Mouse (Mus musculus): ENCODE results near the gene Abcc12. TPM values are rescaled to one million over a fixed set of nuclear protein-coding genes. Genes with fewer than 3 reads are reported as not detected.
A peak's percentile ranks its signal among the peaks of the same experiment; 100 is the strongest.

Abcc12 gene
- total and polyA plus RNA-seq, 3 experiments: 0.10 TPM; not detected in 2

GRCm38 (mm10) chr8:86586642-86587041, 6.2 kb upstream of the Abcc12 start:
- H3K36me3 ChIP-seq (ENCODE audit: control insufficient read depth, insufficient read depth, low read length): no peaks in the 10 kb centered on the region
- peaks cover 1% of the 10 kb centered on the region; the same call in 1 of the 2 replicates for H3K4me1 ChIP-seq (ENCODE audit: control insufficient read depth, insufficient read depth, low read length)
- H3K79me2 ChIP-seq (replicated peaks; ENCODE audit: control insufficient read depth, insufficient read depth, low read length): no peaks in the 10 kb centered on the region
- TF ChIP-seq POLR2A (IDR thresholded peaks at IDR 0.05; ENCODE audit: insufficient read depth, low read depth, low read length) (no peak), EP300 (IDR thresholded peaks at IDR 0.05; ENCODE audit: insufficient read depth, low read depth, low read length) (no peak), CTCF (IDR thresholded peaks at IDR 0.05) (peak; percentile 30)
- no peak overlapping the region for H3K9ac ChIP-seq (ENCODE audit: low read depth, low read length)
- DNase-seq: no peak
- intact Hi-C loops (cut with DNase I): loop anchor here (5.0 to 10.0 kb wide), 4 partner anchors 256 to 1132 kb away; no protein-coding TSS in a partner anchor
- no peaks in the 10 kb centered on the region for H3K27me3 ChIP-seq (ENCODE audit: control insufficient read depth, insufficient read depth, low read length)
- H3K4me3 ChIP-seq: no peak overlapping the region
- 52% methylated on average over 6 of the region's 6 CpGs for WGBS
- H3K27ac ChIP-seq: no peak overlapping the region

- H3K27me3 ChIP-seq (ENCODE audit: control insufficient read depth, insufficient read depth, low read length): no peaks in the 10 kb centered on the region
- no peak for DNase-seq
- H3K79me2 ChIP-seq (replicated peaks; ENCODE audit: control insufficient read depth, insufficient read depth, low read length): no peaks in the 10 kb centered on the region
- no peak overlapping the region for H3K4me3 ChIP-seq
- TF ChIP-seq POLR2A (IDR thresholded peaks at IDR 0.05; ENCODE audit: insufficient read depth, low read depth, low read length): no peak
- H3K4me1 ChIP-seq (ENCODE audit: control insufficient read depth, insufficient read depth, low read length): peaks cover 1% of the 10 kb centered on the region; the same call in 1 of the 2 replicates
- 37% methylated on average over 5 of the region's 5 CpGs for WGBS
- H3K36me3 ChIP-seq (ENCODE audit: control insufficient read depth, insufficient read depth, low read length): no peaks in the 10 kb centered on the region
- H3K27ac ChIP-seq: no peak overlapping the region
- no peak overlapping the region for H3K9ac ChIP-seq (ENCODE audit: low read depth, low read length)
- intact Hi-C loops (cut with DNase I): loop anchor here (5.0 to 10.0 kb wide), 4 partner anchors 256 to 1131 kb away; no protein-coding TSS in a partner anchor
Measured at GRCm38 (mm10) chr8:86586058-86586457, 5.6 kb upstream of the Abcc12 start.

GRCm38 (mm10) chr8:86585532-86585931, 5.0 kb upstream of the Abcc12 start:
- TF ChIP-seq CTCF (IDR thresholded peaks at IDR 0.05): peak; percentile 81
- TF ChIP-seq EP300 (IDR thresholded peaks at IDR 0.05; ENCODE audit: insufficient read depth, low read depth, low read length): peak; percentile 67; the same call in 1 of the 2 replicates
- TF ChIP-seq POLR2A (IDR thresholded peaks at IDR 0.05; ENCODE audit: insufficient read depth, low read depth, low read length): no peak
- 2% methylated on average over 16 of the region's 16 CpGs for WGBS

GRCm38 (mm10) chr8:86585118-86585517, 4.6 kb upstream of the Abcc12 start:
- no peak for TF ChIP-seq POLR2A (IDR thresholded peaks at IDR 0.05; ENCODE audit: insufficient read depth, low read depth, low read length)
- TF ChIP-seq CTCF (IDR thresholded peaks at IDR 0.05): peak; percentile 74
- TF ChIP-seq EP300 (IDR thresholded peaks at IDR 0.05; ENCODE audit: insufficient read depth, low read depth, low read length): 0 out of 2 replicates have a peak, but pooled peaks have one; percentile 13
- no peak overlapping the region for H3K9ac ChIP-seq (ENCODE audit: low read depth, low read length)
- WGBS: 3% methylated on average over 11 of the region's 11 CpGs
- peak; percentile 80 to 84 for DNase-seq
- H3K27ac ChIP-seq: peak overlapping the region; percentile 72; the same call in 1 of the 2 replicates
- peak overlapping the region; percentile 54 for H3K4me3 ChIP-seq
- intact Hi-C loops (cut with DNase I): loop anchor here (1.0 to 10.0 kb wide), 7 partner anchors 48 to 1130 kb away; no protein-coding TSS in a partner anchor
- no peaks in the 10 kb centered on the region for H3K27me3 ChIP-seq (ENCODE audit: control insufficient read depth, insufficient read depth, low read length)
- peaks cover 1% of the 10 kb centered on the region; the same call in 1 of the 2 replicates for H3K4me1 ChIP-seq (ENCODE audit: control insufficient read depth, insufficient read depth, low read length)
- H3K36me3 ChIP-seq (ENCODE audit: control insufficient read depth, insufficient read depth, low read length): no peaks in the 10 kb centered on the region
- no peaks in the 10 kb centered on the region for H3K79me2 ChIP-seq (replicated peaks; ENCODE audit: control insufficient read depth, insufficient read depth, low read length)

More at GRCm38 (mm10) chr8:86585532-86585931, 5.0 kb upstream of the Abcc12 start:
- intact Hi-C loops (cut with DNase I): loop anchor here (1.0 to 10.0 kb wide), 7 partner anchors 49 to 1131 kb away; no protein-coding TSS in a partner anchor
- DNase-seq: peak; percentile 72 to 78
- Histone ChIP-seq H3K9ac (ENCODE audit: low read depth, low read length) (peak overlapping the region; percentile 28), H3K36me3 (ENCODE audit: control insufficient read depth, insufficient read depth, low read length) (no peaks in the 10 kb centered on the region), H3K79me2 (replicated peaks; ENCODE audit: control insufficient read depth, insufficient read depth, low read length) (no peaks in the 10 kb centered on the region), H3K27ac (peak overlapping the region; percentile 72), H3K27me3 (ENCODE audit: control insufficient read depth, insufficient read depth, low read length) (no peaks in the 10 kb centered on the region), H3K4me1 (ENCODE audit: control insufficient read depth, insufficient read depth, low read length) (peaks cover 1% of the 10 kb centered on the region; the same call in 1 of the 2 replicates), H3K4me3 (peak overlapping the region; percentile 54)

- WGBS: 77% methylated on average over 4 of the region's 4 CpGs
- H3K27ac ChIP-seq: no peak overlapping the region
- DNase-seq: no peak
- H3K79me2 ChIP-seq (replicated peaks; ENCODE audit: control insufficient read depth, insufficient read depth, low read length): no peaks in the 10 kb centered on the region
- no peaks in the 10 kb centered on the region for H3K36me3 ChIP-seq (ENCODE audit: control insufficient read depth, insufficient read depth, low read length)
- peaks cover 5% of the 10 kb centered on the region for H3K4me1 ChIP-seq (ENCODE audit: control insufficient read depth, insufficient read depth, low read length)
- no peak overlapping the region for H3K9ac ChIP-seq (ENCODE audit: low read depth, low read length)
- intact Hi-C loops (cut with DNase I): loop anchor here (10.0 kb wide), 2 partner anchors 323 to 1127 kb away; no protein-coding TSS in a partner anchor
- H3K27me3 ChIP-seq (ENCODE audit: control insufficient read depth, insufficient read depth, low read length): no peaks in the 10 kb centered on the region
- TF ChIP-seq POLR2A (IDR thresholded peaks at IDR 0.05; ENCODE audit: insufficient read depth, low read depth, low read length): no peak
- TF ChIP-seq CTCF (IDR thresholded peaks at IDR 0.05): peak; percentile 22
- no peak overlapping the region for H3K4me3 ChIP-seq
Measured at GRCm38 (mm10) chr8:86581921-86582331, 1.4 kb upstream of the Abcc12 start.

DNA sequence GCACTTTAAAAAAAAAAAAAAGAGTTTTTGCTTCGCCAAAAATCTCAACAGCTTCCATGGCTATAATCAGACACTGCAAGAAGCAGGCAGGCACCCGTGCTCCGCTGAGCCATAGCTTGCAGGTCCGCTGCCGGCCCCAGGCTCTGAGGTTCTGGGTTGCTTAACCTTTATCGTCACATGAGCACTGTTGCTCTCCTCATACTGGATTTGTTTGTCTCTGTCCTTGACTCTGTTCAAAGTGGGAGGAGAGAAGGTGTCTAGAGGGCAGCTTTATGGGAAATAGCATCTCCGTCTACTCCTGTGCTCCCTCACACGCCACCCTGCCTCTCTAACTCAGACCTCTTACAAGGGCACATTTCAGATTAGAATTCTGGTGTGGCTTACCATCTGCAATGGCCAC, 1.8 kb downstream of the Abcc12 start:
- Histone ChIP-seq H3K4me1 (ENCODE audit: control insufficient read depth, insufficient read depth, low read length) (peaks cover 4% of the 10 kb centered on the region; the same call in 1 of the 2 replicates), H3K4me3 (no peak overlapping the region), H3K79me2 (replicated peaks; ENCODE audit: control insufficient read depth, insufficient read depth, low read length) (no peaks in the 10 kb centered on the region), H3K36me3 (ENCODE audit: control insufficient read depth, insufficient read depth, low read length) (no peaks in the 10 kb centered on the region), H3K27ac (no peak overlapping the region), H3K9ac (ENCODE audit: low read depth, low read length) (no peak overlapping the region), H3K27me3 (ENCODE audit: control insufficient read depth, insufficient read depth, low read length) (no peaks in the 10 kb centered on the region)
- TF ChIP-seq POLR2A (IDR thresholded peaks at IDR 0.05; ENCODE audit: insufficient read depth, low read depth, low read length): no peak
- TF ChIP-seq EP300 (IDR thresholded peaks at IDR 0.05; ENCODE audit: insufficient read depth, low read depth, low read length): no peak
- TF ChIP-seq CTCF (IDR thresholded peaks at IDR 0.05): no peak
- DNase-seq: no peak
- 55% methylated on average over 8 of the region's 8 CpGs for WGBS
- intact Hi-C loops (cut with DNase I): loop anchor here (1.0 kb wide), 1 partner anchor 17 kb away; no protein-coding TSS in a partner anchor

Measured in heart, adult 2 months (tissue).